Mouse (Mus musculus): ENCODE measurements around the gene Mogs. TPM values are rescaled to one million over a fixed set of nuclear protein-coding genes. Genes with fewer than 3 reads are reported as not detected.

The Mogs gene
- polyA plus RNA-seq (2015; fragmentation: Nextera tagmentation; extraction: Ambion mirVana) = 21.5 and 25.7 TPM in 2 replicates

GRCm38 (mm10) chr6:83115011-83115671 lies at the start of gene Mogs:
TSS of gene Mogs (plus strand) at chr6:83115496.
- Histone ChIP-seq H3K36me3 (peaks cover 33% of the 10 kb centered on the region), H3K4me2 (peak within 1 kb of the TSS; percentile 99), H3K9me3 (no peaks in the 10 kb centered on the region), H3K27ac (peak within 1 kb of the TSS; percentile 89), H3K4me1 (replicated peaks) (peaks cover 55% of the 10 kb centered on the region), H3K9ac (peak within 1 kb of the TSS; percentile 94), H3K27me3 (no peaks in the 10 kb centered on the region), H3K4me3 (peak within 1 kb of the TSS; percentile 88)
- peak; percentile 89 for ATAC-seq (ENCODE audit: low FRiP score)
- 2% methylated on average over 48 of the region's 58 CpGs for WGBS

GRCm38 (mm10) chr6:83065995-83066394 lies 49.3 kb upstream of the Mogs start:
- peaks cover 23% of the 10 kb centered on the region for H3K4me1 ChIP-seq (replicated peaks)
- H3K36me3 ChIP-seq = no peaks in the 10 kb centered on the region
- H3K27me3 ChIP-seq = peaks cover 99% of the 10 kb centered on the region
- WGBS = 49% methylated on average over 8 of the region's 8 CpGs
- no peaks in the 10 kb centered on the region for H3K9me3 ChIP-seq
- H3K4me2 ChIP-seq = no peak overlapping the region
- no peak overlapping the region for H3K9ac ChIP-seq
- no peak overlapping the region for H3K4me3 ChIP-seq
- ATAC-seq (ENCODE audit: low FRiP score) = no peak
- no peak overlapping the region for H3K27ac ChIP-seq

GRCm38 (mm10) chr6:83066441-83066840 lies 48.9 kb upstream of the Mogs start:
- H3K27me3 ChIP-seq = peaks cover 99% of the 10 kb centered on the region
- no peak overlapping the region for H3K4me3 ChIP-seq
- H3K9ac ChIP-seq = no peak overlapping the region
- H3K27ac ChIP-seq = no peak overlapping the region
- H3K36me3 ChIP-seq = no peaks in the 10 kb centered on the region
- no peak for ATAC-seq (ENCODE audit: low FRiP score)
- H3K4me1 ChIP-seq (replicated peaks) = peaks cover 27% of the 10 kb centered on the region
- no peak overlapping the region for H3K4me2 ChIP-seq
- H3K9me3 ChIP-seq = no peaks in the 10 kb centered on the region
- 29% methylated on average over 6 of the region's 6 CpGs for WGBS

GRCm38 (mm10) chr6:83068221-83068620 lies 47.1 kb upstream of the Mogs start:
- no peaks in the 10 kb centered on the region for H3K36me3 ChIP-seq
- ATAC-seq (ENCODE audit: low FRiP score) = no peak
- H3K4me2 ChIP-seq = no peak overlapping the region
- no peaks in the 10 kb centered on the region for H3K9me3 ChIP-seq
- H3K27ac ChIP-seq = no peak overlapping the region
- H3K27me3 ChIP-seq = peaks cover 99% of the 10 kb centered on the region
- 3% methylated on average over 8 of the region's 8 CpGs for WGBS
- peak overlapping the region; percentile 23 for H3K4me3 ChIP-seq
- no peak overlapping the region for H3K9ac ChIP-seq
- peaks cover 28% of the 10 kb centered on the region for H3K4me1 ChIP-seq (replicated peaks)

- H3K27ac ChIP-seq = no peak overlapping the region
- no peak for ATAC-seq (ENCODE audit: low FRiP score)
- H3K9me3 ChIP-seq = no peaks in the 10 kb centered on the region
- H3K4me3 ChIP-seq = peak overlapping the region; percentile 23
- no peaks in the 10 kb centered on the region for H3K36me3 ChIP-seq
- H3K27me3 ChIP-seq = peaks cover 99% of the 10 kb centered on the region
- 1% methylated on average over 71 of the region's 81 CpGs for WGBS
- 0 out of 2 replicates have a peak overlapping the region, but pooled peaks have one; percentile 9 for H3K9ac ChIP-seq
- H3K4me2 ChIP-seq = peak overlapping the region; percentile 36; the same call in 1 of the 2 replicates
- H3K4me1 ChIP-seq (replicated peaks) = peaks cover 28% of the 10 kb centered on the region
These were observed 46.4 kb upstream of the Mogs start for GRCm38 (mm10) chr6:83068706-83069487.

GRCm38 (mm10) chr6:83069488-83070246 lies 45.6 kb upstream of the Mogs start:
- H3K4me2 ChIP-seq = peak overlapping the region; percentile 11; the same call in 1 of the 2 replicates
- no peaks in the 10 kb centered on the region for H3K9me3 ChIP-seq
- H3K4me3 ChIP-seq = peak overlapping the region; percentile 21
- peaks cover 28% of the 10 kb centered on the region for H3K4me1 ChIP-seq (replicated peaks)
- H3K36me3 ChIP-seq = no peaks in the 10 kb centered on the region
- ATAC-seq (ENCODE audit: low FRiP score) = no peak
- no peak overlapping the region for H3K9ac ChIP-seq
- 2% methylated on average over 66 of the region's 69 CpGs for WGBS
- peaks cover 99% of the 10 kb centered on the region for H3K27me3 ChIP-seq
- no peak overlapping the region for H3K27ac ChIP-seq

GRCm38 (mm10) chr6:83070247-83070310 lies 45.2 kb upstream of the Mogs start, which contains the start of gene Tlx2:
TSS of gene Tlx2 (minus strand) at chr6:83070293.
- Histone ChIP-seq H3K9ac (no peak within 1 kb of the TSS), H3K36me3 (no peaks in the 10 kb centered on the region), H3K27me3 (peaks cover 99% of the 10 kb centered on the region), H3K4me2 (peak within 1 kb of the TSS; percentile 11; the same call in 1 of the 2 replicates), H3K4me3 (peak within 1 kb of the TSS; percentile 23), H3K27ac (no peak within 1 kb of the TSS), H3K9me3 (no peaks in the 10 kb centered on the region), H3K4me1 (replicated peaks) (peaks cover 28% of the 10 kb centered on the region)
- WGBS = 0% methylated on average over 9 of the region's 10 CpGs
- no peak for ATAC-seq (ENCODE audit: low FRiP score)

GRCm38 (mm10) chr6:83070311-83071219 lies 44.7 kb upstream of the Mogs start:
- no peaks in the 10 kb centered on the region for H3K36me3 ChIP-seq
- no peak overlapping the region for H3K9ac ChIP-seq
- H3K9me3 ChIP-seq = no peaks in the 10 kb centered on the region
- under 1% methylated on average over 56 of the region's 58 CpGs for WGBS
- ATAC-seq (ENCODE audit: low FRiP score) = no peak; the same call in 1 of the 2 replicates
- no peak overlapping the region for H3K27ac ChIP-seq
- H3K4me1 ChIP-seq (replicated peaks) = peaks cover 28% of the 10 kb centered on the region
- H3K4me3 ChIP-seq = peak overlapping the region; percentile 21
- H3K4me2 ChIP-seq = peak overlapping the region; percentile 11; the same call in 1 of the 2 replicates
- peaks cover 99% of the 10 kb centered on the region for H3K27me3 ChIP-seq

- 0% methylated on average over 24 of the region's 24 CpGs for WGBS
- Histone ChIP-seq H3K4me1 (replicated peaks) (peaks cover 28% of the 10 kb centered on the region), H3K27ac (no peak overlapping the region), H3K36me3 (no peaks in the 10 kb centered on the region), H3K4me3 (0 out of 2 replicates have a peak overlapping the region, but pooled peaks have one; percentile 4), H3K9me3 (no peaks in the 10 kb centered on the region), H3K4me2 (no peak overlapping the region), H3K9ac (no peak overlapping the region), H3K27me3 (peaks cover 99% of the 10 kb centered on the region)
- no peak for ATAC-seq (ENCODE audit: low FRiP score)
These were observed 44.1 kb upstream of the Mogs start for GRCm38 (mm10) chr6:83071220-83071619.

GRCm38 (mm10) chr6:83074979-83075378 lies 40.3 kb upstream of the Mogs start:
- no peak for ATAC-seq (ENCODE audit: low FRiP score)
- WGBS = 25% methylated on average over 2 of the region's 2 CpGs

GRCm38 (mm10) chr6:83077630-83078323 lies 37.5 kb upstream of the Mogs start, which contains the start of gene Pcgf1:
TSS of gene Pcgf1 (plus strand) at chr6:83077869.
- peaks cover 23% of the 10 kb centered on the region for H3K36me3 ChIP-seq
- peak within 1 kb of the TSS; percentile 77 for H3K4me3 ChIP-seq
- under 1% methylated on average over 54 of the region's 54 CpGs for WGBS
- peaks cover 56% of the 10 kb centered on the region for H3K27me3 ChIP-seq
- H3K9ac ChIP-seq = peak within 1 kb of the TSS; percentile 88
- ATAC-seq (ENCODE audit: low FRiP score) = peak; percentile 84
- H3K4me2 ChIP-seq = peak within 1 kb of the TSS; percentile 94
- H3K4me1 ChIP-seq (replicated peaks) = peaks cover 25% of the 10 kb centered on the region
- peak within 1 kb of the TSS; percentile 94 for H3K27ac ChIP-seq
- no peaks in the 10 kb centered on the region for H3K9me3 ChIP-seq

More at GRCm38 (mm10) chr6:83074979-83075378, 40.3 kb upstream of the Mogs start:
- H3K4me1 ChIP-seq (replicated peaks) = peaks cover 33% of the 10 kb centered on the region
- H3K4me2 ChIP-seq = no peak overlapping the region
- no peak overlapping the region for H3K27ac ChIP-seq
- H3K9ac ChIP-seq = no peak overlapping the region
- H3K9me3 ChIP-seq = no peaks in the 10 kb centered on the region
- peaks cover 72% of the 10 kb centered on the region for H3K27me3 ChIP-seq
- H3K36me3 ChIP-seq = no peaks in the 10 kb centered on the region
- H3K4me3 ChIP-seq = no peak overlapping the region
